ENCODE assay signal across 24 mouse cellular contexts in genomic region chr1:86239010-86239409, GRCm38 (mm10).
A peak's percentile ranks its signal among the peaks of the same experiment; 100 is the strongest.
DNase-seq lines count a peak whose midpoint lies in the region; ATAC-seq and TF ChIP-seq lines count a peak whose summit lies in the region.
"Had no signal": no experiment of that assay in that cellular context is flagged by ENCODE, and none has a peak within 500 bp of the region (broad histone marks: within the 10 kb centered on the region; RNA-seq: fewer than 3 reads in every experiment).

No protein-coding gene starts in this region.

- no peaks in the 10 kb centered on the region for H3K9me3 ChIP-seq in kidney, postnatal 0 days (replicated peaks; ENCODE audit: low read length)
- no peaks in the 10 kb centered on the region for H3K9me3 ChIP-seq in limb, embryonic 13.5 days
- H3K9me3 ChIP-seq: forebrain, embryonic 12.5 days; heart, embryonic 10.5 days; hindbrain, embryonic 12.5 days; intestine, embryonic 15.5 days; midbrain, embryonic 13.5 days; neural tube, embryonic 13.5 days had no signal

- ATAC-seq in kidney, postnatal 0 days (replicated peaks; ENCODE audit: low FRiP score, low read depth) = no peak
- ATAC-seq in limb, embryonic 13.5 days (ENCODE audit: low FRiP score, low read depth) = no peak
- ATAC-seq: activated CD4-positive, CD25-positive, alpha-beta regulatory T cell, adult 4 months; forebrain, postnatal 0 days; intestine, embryonic 15.5 days; midbrain, embryonic 13.5 days had no signal

- H3K9ac ChIP-seq in kidney, postnatal 0 days (ENCODE audit: low read depth, low read length) = no peak overlapping the region
- no peak overlapping the region for H3K9ac ChIP-seq in limb, embryonic 13.5 days
- H3K9ac ChIP-seq: forebrain, embryonic 12.5 days; forebrain, postnatal 0 days; hindbrain, embryonic 12.5 days; intestine, embryonic 15.5 days; midbrain, embryonic 13.5 days; neural tube, embryonic 13.5 days had no signal

- DNase-seq in kidney, postnatal 0 days (ENCODE audit: low spot score) = no peak
- no peak for DNase-seq in kidney, adult 8-10 months
- peak; percentile 23 for DNase-seq in lung, postnatal 36 days
- no peak for DNase-seq in lung, postnatal 14 days
- no peak for DNase-seq in urinary bladder, adult 2 months (ENCODE audit: low spot score)
- no peak for DNase-seq in spleen, postnatal 14 days (ENCODE audit: low spot score in 2 of 2)
- DNase-seq: adrenal gland, adult 2 months; B cell, adult 2 months; forebrain, postnatal 0 days; gastrocnemius, postnatal 14 days; heart, postnatal 36 days; kidney, adult 9 months; kidney, postnatal 4 days had no signal

- H3K27ac ChIP-seq in kidney, postnatal 0 days = peak overlapping the region; percentile 13; the same call in 1 of the 2 replicates
- H3K27ac ChIP-seq in limb, embryonic 13.5 days = peak overlapping the region; percentile 34
- H3K27ac ChIP-seq: forebrain, embryonic 12.5 days; heart, embryonic 10.5 days; hindbrain, embryonic 12.5 days; hindbrain, postnatal 0 days; intestine, embryonic 15.5 days; macrophage; midbrain, embryonic 13.5 days; neural tube, embryonic 13.5 days had no signal

- 32% methylated on average over 8 of the region's 8 CpGs for WGBS in kidney, postnatal 0 days
- 34% methylated on average over 8 of the region's 8 CpGs for WGBS in limb, embryonic 13.5 days

- no peak overlapping the region for H3K4me3 ChIP-seq in kidney, postnatal 0 days (replicated peaks; ENCODE audit: low read depth, low read length)
- H3K4me3 ChIP-seq in limb, embryonic 13.5 days = no peak overlapping the region
- H3K4me3 ChIP-seq: forebrain, embryonic 12.5 days; heart, embryonic 10.5 days; hindbrain, embryonic 12.5 days; intestine, embryonic 15.5 days; midbrain, embryonic 13.5 days; neural tube, embryonic 13.5 days had no signal

- no peaks in the 10 kb centered on the region for H3K36me3 ChIP-seq in kidney, postnatal 0 days (ENCODE audit: insufficient read depth, low read length)
- 0 out of 2 replicates have a peak, but pooled peaks cover 3% of the 10 kb centered on the region for H3K36me3 ChIP-seq in limb, embryonic 13.5 days
- H3K36me3 ChIP-seq: forebrain, embryonic 12.5 days; heart, embryonic 10.5 days; hindbrain, embryonic 12.5 days; intestine, embryonic 15.5 days had no signal

- no peaks in the 10 kb centered on the region for H3K4me1 ChIP-seq in kidney, postnatal 0 days (replicated peaks; ENCODE audit: insufficient read depth, low read length)
- H3K4me1 ChIP-seq in limb, embryonic 13.5 days = peaks cover 26% of the 10 kb centered on the region
- H3K4me1 ChIP-seq: forebrain, embryonic 12.5 days; intestine, embryonic 15.5 days; midbrain, embryonic 13.5 days had no signal

- H3K27me3 ChIP-seq in kidney, postnatal 0 days (ENCODE audit: insufficient read depth, low read length) = no peaks in the 10 kb centered on the region
- no peaks in the 10 kb centered on the region for H3K27me3 ChIP-seq in limb, embryonic 13.5 days
- H3K27me3 ChIP-seq: forebrain, embryonic 12.5 days; hindbrain, embryonic 12.5 days; intestine, embryonic 15.5 days; midbrain, embryonic 13.5 days; neural tube, embryonic 13.5 days had no signal

- TF ChIP-seq CTCF in kidney, postnatal 0 days (IDR thresholded peaks at IDR 0.05; ENCODE audit: low read depth) = no peak

- no peak overlapping the region for H3K4me2 ChIP-seq in kidney, postnatal 0 days (ENCODE audit: low read length)
- no peak overlapping the region for H3K4me2 ChIP-seq in limb, embryonic 13.5 days (replicated peaks)
- H3K4me2 ChIP-seq: forebrain, embryonic 12.5 days; hindbrain, embryonic 12.5 days; intestine, embryonic 15.5 days; liver, embryonic 11.5 days; midbrain, embryonic 13.5 days; neural tube, embryonic 13.5 days had no signal
